Mouse (Mus musculus) neural tube, embryonic 14.5 days (tissue): ENCODE data around the gene Comt. TPM values are rescaled to one million over a fixed set of nuclear protein-coding genes. Genes with fewer than 3 reads are reported as not detected.

Experiments
- ATAC-seq: fragments of 200-750 bp; cut with Nextera tagmentation; 2 replicates; pipeline ENCODE4 v1.8.0; 2017; ENCODE audit warnings: low read depth, mild to moderate bottlenecking, moderate TSS enrichment, moderate library complexity
- H3K27ac ChIP-seq: fragments of 300-500 bp; sonication (generic); 2 replicates; pipeline ENCODE4 v1.5.1; 2014; ENCODE audit warnings: low read depth, mild to moderate bottlenecking, control low read depth, low read length, moderate library complexity, mixed read lengths
- H3K27me3 ChIP-seq: fragments of 300-500 bp; sonication (generic); 2 replicates; pipeline ENCODE4 v1.6.1; 2014; ENCODE audit warnings: low read length; ENCODE audit not compliant: control insufficient read depth, insufficient read depth
- H3K36me3 ChIP-seq: fragments of 300-500 bp; sonication (generic); 2 replicates; pipeline ENCODE4 v1.6.1; 2014; ENCODE audit warnings: low read length, mixed read lengths; ENCODE audit not compliant: control insufficient read depth, insufficient read depth
- H3K4me1 ChIP-seq: fragments of 300-500 bp; sonication (generic); 2 replicates; pipeline ENCODE4 v1.6.1; 2014; ENCODE audit warnings: low read length; ENCODE audit not compliant: control insufficient read depth, insufficient read depth
- H3K4me2 ChIP-seq: fragments of 300-500 bp; sonication (generic); 2 replicates; pipeline ENCODE4 v1.6.1; 2014; ENCODE audit warnings: mild to moderate bottlenecking, low read depth, low read length, control low read depth
- H3K4me3 ChIP-seq: fragments of 300-500 bp; sonication (generic); 2 replicates; pipeline ENCODE4 v1.5.1; 2014; ENCODE audit warnings: low read depth, low read length, control low read depth, mixed read lengths
- H3K9ac ChIP-seq: fragments of 300-500 bp; sonication (generic); replicated peaks from 2 replicates; pipeline ENCODE4 v1.6.1; 2014; ENCODE audit warnings: low read depth, mild to moderate bottlenecking, control low read depth, low read length, mixed read lengths
- H3K9me3 ChIP-seq: fragments of 300-500 bp; sonication (generic); 2 replicates; pipeline ENCODE4 v1.6.1; 2016; ENCODE audit warnings: low read length; ENCODE audit not compliant: control insufficient read depth
- WGBS: fragments of 180-500 bp; shearing (Covaris S2); extraction: QIAGEN DNeasy Blood & Tissue Kit; methylation state at CpG from one replicate; pipeline ENCODE4 v1.1.7; 2014; 5-methylcytosine and 5-hydroxymethylcytosine counted together
- polyA plus RNA-seq: library from polyadenylated mRNA; unstranded; fragments of >200 nt; fragmentation: Nextera tagmentation; extraction: Ambion mirVana; gene quantifications from 2 replicates; pipeline ENCODE4 v1.2.1, GENCODE M21; 2014

The Comt gene
- polyA plus RNA-seq, 1 experiment from 2014 or later = 103 TPM

DNA sequence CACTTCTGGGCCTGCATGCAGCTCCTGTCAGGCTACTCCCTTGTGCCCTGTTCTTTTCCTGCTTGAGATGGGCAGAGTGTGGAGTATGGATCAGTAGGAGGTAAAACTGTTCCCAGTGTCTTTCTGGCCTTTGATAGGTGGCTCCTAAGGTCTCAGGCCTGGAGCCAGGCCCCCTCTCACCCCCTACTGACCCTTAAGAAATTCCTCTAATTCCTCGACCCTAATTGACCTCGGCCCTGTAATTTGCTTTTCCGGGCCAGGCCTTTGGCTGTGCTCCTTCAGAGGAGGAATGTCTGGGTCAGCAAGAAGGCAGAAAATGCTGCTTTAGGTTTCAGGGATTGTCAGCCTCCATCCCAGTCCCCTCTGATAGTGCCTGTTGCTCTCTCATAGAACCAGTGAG, 42.9 kb downstream of the Comt start:
- H3K9ac ChIP-seq = no peak overlapping the region
- no peaks in the 10 kb centered on the region for H3K27me3 ChIP-seq
- H3K27ac ChIP-seq = no peak overlapping the region; the same call in 1 of the 2 replicates
- no peak overlapping the region for H3K4me2 ChIP-seq
- 7% methylated on average over 3 of the region's 3 CpGs for WGBS
- H3K4me3 ChIP-seq = no peak overlapping the region
- peaks cover 48% of the 10 kb centered on the region for H3K4me1 ChIP-seq
- ATAC-seq = no peak
- no peaks in the 10 kb centered on the region for H3K36me3 ChIP-seq
- no peaks in the 10 kb centered on the region for H3K9me3 ChIP-seq

DNA sequence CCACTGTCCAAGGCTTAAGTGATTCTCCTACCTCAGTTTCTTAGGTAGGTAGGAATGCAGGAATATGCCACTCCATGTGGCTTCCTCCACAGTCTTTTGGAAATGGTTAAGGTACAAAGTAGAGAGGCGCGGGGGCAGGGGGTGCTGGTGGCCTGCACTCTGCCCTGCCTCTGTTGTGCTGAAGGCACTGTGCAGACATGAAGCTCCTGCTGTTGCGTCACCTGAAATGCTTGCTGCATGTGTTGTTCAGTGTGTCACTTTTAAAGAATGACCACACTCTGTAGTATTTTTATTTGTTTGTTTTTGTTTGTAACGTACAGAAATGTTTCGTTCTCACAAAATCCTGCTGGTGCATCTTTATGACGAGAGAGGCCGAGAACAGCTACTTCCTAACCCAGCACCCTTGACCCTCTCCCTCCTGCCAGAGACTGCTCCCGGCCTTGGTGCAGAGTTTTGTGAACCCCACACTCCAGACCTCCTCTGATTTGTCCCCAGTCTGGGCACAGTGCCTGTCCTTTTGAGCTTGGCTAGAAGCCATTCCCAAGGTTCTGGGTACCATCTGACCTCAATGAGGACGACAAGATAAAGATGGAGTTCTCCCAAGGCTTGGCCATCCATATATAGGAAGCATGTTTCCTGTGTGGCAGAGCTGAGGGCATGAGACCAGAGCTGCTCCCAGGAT, 43.5 kb downstream of the Comt start:
- 71% methylated on average over 9 of the region's 9 CpGs for WGBS
- no peak for ATAC-seq
- Histone ChIP-seq H3K9me3 (no peaks in the 10 kb centered on the region), H3K4me1 (peaks cover 47% of the 10 kb centered on the region), H3K27ac (no peak overlapping the region; the same call in 1 of the 2 replicates), H3K27me3 (no peaks in the 10 kb centered on the region), H3K4me3 (no peak overlapping the region), H3K9ac (no peak overlapping the region), H3K4me2 (no peak overlapping the region), H3K36me3 (no peaks in the 10 kb centered on the region)

DNA sequence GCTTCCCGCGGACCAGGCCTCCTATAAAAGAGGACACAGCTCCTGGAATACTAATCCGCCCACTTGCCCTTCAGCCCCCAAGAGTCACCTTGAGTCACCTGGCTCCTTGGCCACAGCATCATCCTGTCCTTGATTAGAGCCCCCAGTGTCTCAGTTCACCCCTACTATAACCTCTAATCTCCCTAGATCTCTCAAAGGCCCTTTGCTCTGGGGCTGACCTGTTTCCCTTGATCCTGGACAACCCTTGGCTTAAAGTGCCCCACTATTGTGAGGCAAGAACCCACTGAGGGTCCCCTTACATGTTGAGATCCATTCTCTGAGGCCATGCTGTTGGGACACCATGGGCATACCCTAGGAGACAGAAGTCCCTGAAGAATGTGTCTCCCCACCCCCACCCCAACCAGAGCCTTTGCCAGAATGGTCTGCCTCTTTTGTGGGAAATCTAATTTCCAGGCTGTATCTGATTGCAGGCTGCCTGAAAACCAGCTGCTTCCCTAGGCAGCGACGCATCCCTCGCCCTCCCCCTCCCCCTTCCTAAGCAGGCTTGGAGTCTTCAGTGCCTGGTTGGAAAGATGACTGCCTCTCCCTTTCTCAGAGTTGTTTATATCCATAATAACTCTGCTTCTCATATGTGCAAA, 44.9 kb downstream of the Comt start:
- Histone ChIP-seq H3K36me3 (no peaks in the 10 kb centered on the region), H3K27me3 (no peaks in the 10 kb centered on the region), H3K9ac (no peak overlapping the region), H3K9me3 (no peaks in the 10 kb centered on the region), H3K4me1 (peaks cover 33% of the 10 kb centered on the region), H3K4me2 (no peak overlapping the region), H3K4me3 (no peak overlapping the region), H3K27ac (peak overlapping the region; percentile 78)
- 46% methylated on average over 6 of the region's 6 CpGs for WGBS
- ATAC-seq = peak; percentile 52; the same call in 1 of the 2 replicates

DNA sequence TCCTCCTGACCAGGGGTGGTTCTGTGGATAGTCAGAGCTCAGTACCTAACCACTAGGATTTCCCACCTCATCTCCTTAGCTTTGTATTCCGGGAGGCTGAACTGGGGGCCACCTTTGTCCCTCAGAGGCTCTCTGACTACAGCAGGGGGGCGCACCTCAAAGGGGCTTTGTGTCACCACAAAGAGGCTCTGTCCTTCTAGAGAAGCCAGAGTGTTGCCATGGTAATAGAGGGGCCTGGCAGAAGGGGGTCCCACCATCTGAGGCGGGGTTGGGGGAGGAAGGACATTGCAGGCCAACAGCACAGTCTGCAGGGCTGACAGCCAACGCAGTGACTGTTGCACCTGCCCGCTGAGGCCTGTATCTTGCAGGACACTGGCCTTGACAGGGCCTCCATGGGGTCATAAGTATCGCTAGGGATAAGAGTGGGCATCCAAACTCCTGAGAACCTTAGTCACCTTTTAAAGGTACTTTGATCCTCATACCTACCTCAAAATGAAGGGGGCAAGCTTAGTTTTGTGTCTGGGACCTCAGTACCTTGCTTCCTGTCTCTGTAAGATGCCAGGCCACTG, 46.1 kb downstream of the Comt start:
- H3K36me3 ChIP-seq = no peaks in the 10 kb centered on the region
- peaks cover 31% of the 10 kb centered on the region for H3K4me1 ChIP-seq
- no peaks in the 10 kb centered on the region for H3K27me3 ChIP-seq
- no peak overlapping the region for H3K4me3 ChIP-seq
- 11% methylated on average over 6 of the region's 6 CpGs for WGBS
- ATAC-seq = peak; percentile 73
- H3K9ac ChIP-seq = 0 out of 2 replicates have a peak overlapping the region, but pooled peaks have one; percentile 0
- H3K9me3 ChIP-seq = no peaks in the 10 kb centered on the region
- H3K4me2 ChIP-seq = no peak overlapping the region
- H3K27ac ChIP-seq = peak overlapping the region; percentile 78

DNA sequence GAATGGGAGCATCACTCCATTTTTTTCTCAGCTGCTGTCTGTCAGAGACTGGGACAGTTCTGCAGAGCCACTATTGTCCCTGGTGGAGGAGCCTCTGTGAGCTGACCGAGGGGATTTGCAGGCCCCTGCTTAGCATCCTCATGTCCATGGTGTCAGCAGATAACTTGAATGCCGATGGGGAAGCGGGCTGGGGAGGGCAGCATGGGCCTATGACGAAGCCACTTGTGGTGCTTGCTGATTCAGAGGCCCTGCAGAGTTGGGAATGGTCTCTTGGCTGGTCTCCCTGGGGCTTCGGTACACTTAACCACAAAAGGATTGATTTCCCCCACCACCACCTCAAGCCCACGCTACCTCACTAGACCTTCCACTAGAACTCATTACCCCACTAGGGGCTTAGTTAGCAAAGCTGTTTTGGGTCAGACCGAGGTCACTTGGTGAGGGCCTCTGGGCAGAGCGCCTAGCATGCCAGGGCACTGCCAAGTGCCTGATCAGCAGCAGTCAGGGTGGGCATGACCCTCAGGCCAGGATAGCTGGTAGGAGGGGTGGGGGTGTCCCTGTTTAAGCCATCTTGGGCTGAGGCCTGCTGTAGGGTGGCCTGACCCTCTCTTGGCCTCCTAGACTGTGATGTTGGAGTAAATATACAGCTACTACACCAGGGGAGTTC, 47.2 kb downstream of the Comt start:
- Histone ChIP-seq H3K4me2 (no peak overlapping the region), H3K4me1 (peaks cover 31% of the 10 kb centered on the region), H3K27me3 (no peaks in the 10 kb centered on the region), H3K9me3 (no peaks in the 10 kb centered on the region), H3K4me3 (no peak overlapping the region), H3K9ac (no peak overlapping the region), H3K36me3 (no peaks in the 10 kb centered on the region), H3K27ac (peak overlapping the region; percentile 78)
- 69% methylated on average over 8 of the region's 8 CpGs for WGBS
- ATAC-seq = no peak; the same call in 1 of the 2 replicates

DNA sequence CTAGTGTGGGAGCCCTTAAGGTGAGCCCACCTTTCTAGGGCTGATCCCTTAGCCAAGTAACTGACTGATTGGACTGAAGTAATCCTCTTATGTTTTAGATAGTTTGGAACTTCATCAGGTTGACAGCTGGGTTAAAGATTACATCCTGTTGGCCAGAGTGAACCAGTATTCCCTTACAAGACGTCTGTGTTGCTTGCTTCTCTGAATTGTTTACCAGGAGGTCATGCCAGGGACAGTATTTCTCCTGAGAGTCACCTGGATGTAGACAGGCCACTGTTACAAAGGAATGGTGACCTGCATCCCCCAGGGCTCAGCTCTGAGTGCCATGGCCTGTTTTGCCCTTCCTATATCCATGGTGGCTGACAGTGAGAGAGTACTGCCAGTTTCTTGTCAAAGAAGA, 48.2 kb downstream of the Comt start:
- H3K4me1 ChIP-seq = peaks cover 26% of the 10 kb centered on the region
- no peak overlapping the region for H3K4me3 ChIP-seq
- no peaks in the 10 kb centered on the region for H3K9me3 ChIP-seq
- no peak for ATAC-seq
- H3K36me3 ChIP-seq = no peaks in the 10 kb centered on the region
- H3K27ac ChIP-seq = no peak overlapping the region
- no peak overlapping the region for H3K4me2 ChIP-seq
- no peak overlapping the region for H3K9ac ChIP-seq
- no peaks in the 10 kb centered on the region for H3K27me3 ChIP-seq
- WGBS = 38% methylated on average over 1 of the region's 1 CpGs

- no peak for ATAC-seq
Observed at GRCm38 (mm10) chr16:18377203-18377602, 49.4 kb downstream of the Comt start.

DNA sequence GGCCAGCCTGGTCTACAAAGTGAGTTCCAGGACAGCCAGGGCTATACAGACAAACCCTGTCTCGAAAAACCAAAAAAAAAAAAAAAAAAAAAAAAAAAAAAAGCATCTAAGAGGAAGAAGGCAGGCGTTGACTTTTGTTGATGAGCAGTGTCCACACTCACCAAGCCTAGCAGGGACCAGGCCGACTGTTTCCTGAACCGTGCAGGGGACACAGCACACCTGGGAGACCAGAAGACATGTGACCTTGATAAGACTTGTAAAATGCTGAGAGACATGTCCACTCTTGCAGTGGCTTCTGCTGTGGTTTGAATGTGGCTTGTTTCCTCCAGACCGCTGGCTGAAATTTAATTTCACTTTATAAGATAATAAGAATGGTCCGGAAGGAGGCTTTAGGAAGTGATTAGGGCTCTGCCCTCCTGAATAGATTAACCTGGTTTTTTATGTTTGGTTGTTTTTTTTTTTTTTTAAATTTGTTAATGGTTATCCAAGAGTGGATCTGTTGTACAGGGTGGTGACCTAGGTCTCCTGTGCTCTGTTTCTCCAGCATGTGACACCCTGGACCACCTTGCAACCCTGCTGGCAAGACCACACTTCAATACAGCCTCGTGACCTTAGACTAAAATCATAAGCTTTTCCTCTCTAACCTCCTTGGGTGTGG, 50.2 kb downstream of the Comt start:
- Histone ChIP-seq H3K9ac (no peak overlapping the region), H3K9me3 (no peaks in the 10 kb centered on the region), H3K36me3 (no peaks in the 10 kb centered on the region), H3K4me1 (peaks cover 15% of the 10 kb centered on the region; the same call in 1 of the 2 replicates), H3K4me2 (no peak overlapping the region), H3K4me3 (no peak overlapping the region), H3K27ac (no peak overlapping the region), H3K27me3 (no peaks in the 10 kb centered on the region)
- ATAC-seq = no peak
- WGBS = 82% methylated on average over 7 of the region's 7 CpGs

More at GRCm38 (mm10) chr16:18377203-18377602, 49.4 kb downstream of the Comt start:
- H3K4me1 ChIP-seq = peaks cover 20% of the 10 kb centered on the region; the same call in 1 of the 2 replicates
- no peaks in the 10 kb centered on the region for H3K36me3 ChIP-seq
- H3K9ac ChIP-seq = no peak overlapping the region
- H3K27me3 ChIP-seq = no peaks in the 10 kb centered on the region
- H3K9me3 ChIP-seq = no peaks in the 10 kb centered on the region
- no peak overlapping the region for H3K27ac ChIP-seq
- WGBS = 21% methylated on average over 3 of the region's 3 CpGs
- H3K4me2 ChIP-seq = no peak overlapping the region
- no peak overlapping the region for H3K4me3 ChIP-seq
